Mouse (Mus musculus) mesoderm, embryonic 11.5 days (tissue): ENCODE results near the gene Olfr632.
"Not testable (repeated sequence)": the region's sequence is repeated elsewhere in the genome, so short reads cannot be mapped to it uniquely, and the experiment has no call there.

Source experiments
- DNase-seq: peaks from one replicate; pipeline ENCODE4 v3.0.0-alpha.2; 2012; ENCODE audit warnings: low read depth, low spot score

The Olfr632 gene

GRCm38 (mm10) chr7:103934264-103934663 is at the start of gene Olfr632:
Olfr632 (plus strand) TSS chr7:103934347.
- DNase-seq, result no peak

- DNase-seq, result no peak
Measured at GRCm38 (mm10) chr7:103886152-103886551, 48.0 kb upstream of the Olfr632 start, which contains the start of gene Olfr66. Olfr66 (minus strand) TSS chr7:103886252.

- no peak for DNase-seq
Measured at GRCm38 (mm10) chr7:103894385-103894784, 39.8 kb upstream of the Olfr632 start, which contains the start of gene Olfr64. Olfr64 (minus strand) TSS chr7:103894485.

DNA sequence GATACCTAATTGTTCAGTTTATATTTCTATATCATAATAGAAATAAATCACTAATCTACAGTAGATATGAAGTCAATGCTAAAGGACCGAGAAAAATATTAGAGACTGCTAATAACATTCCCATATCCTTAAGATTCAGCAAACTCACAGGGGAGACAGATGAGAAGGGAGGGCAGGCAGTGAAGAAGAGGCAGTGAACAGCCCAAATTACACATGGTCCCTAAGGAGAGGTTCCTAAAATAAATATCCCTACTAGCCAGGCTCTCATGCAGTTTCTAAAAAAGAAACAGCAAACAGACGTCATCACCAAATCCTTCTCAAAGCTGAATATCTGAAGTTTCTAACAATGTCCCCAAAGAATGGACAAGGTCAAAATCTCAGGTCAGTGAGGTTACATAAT is 31.0 kb upstream of the Olfr632 start, which contains the start of gene Olfr65:
Gene Olfr65, plus strand, starts transcription at position 301 of the 400 bp plus-strand sequence.
- no peak for DNase-seq

DNA sequence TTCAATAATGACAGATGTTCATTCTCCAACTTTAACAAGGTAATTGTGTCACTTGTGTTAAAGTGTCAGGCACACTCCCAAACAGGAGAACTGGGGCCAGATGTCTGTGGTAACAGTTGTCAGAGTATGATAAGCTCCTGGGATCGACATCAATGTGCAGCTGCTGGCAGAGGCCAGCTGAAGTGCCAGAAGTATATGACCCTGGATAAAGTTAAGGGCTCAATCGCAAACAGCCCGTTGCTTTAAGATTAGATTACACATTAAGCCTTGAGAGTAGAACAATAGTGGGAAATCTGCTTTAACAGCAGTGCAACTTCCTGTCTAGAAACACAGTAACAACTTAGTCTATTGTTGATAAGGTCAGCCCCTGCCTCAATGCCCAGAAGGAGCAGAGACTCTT is 24.1 kb upstream of the Olfr632 start:
- peak; percentile 15 for DNase-seq

GRCm38 (mm10) chr7:103912969-103913511 is 21.1 kb upstream of the Olfr632 start:
- peak; percentile 27 for DNase-seq

GRCm38 (mm10) chr7:103915338-103915737 is 18.8 kb upstream of the Olfr632 start:
- no peak for DNase-seq

DNA sequence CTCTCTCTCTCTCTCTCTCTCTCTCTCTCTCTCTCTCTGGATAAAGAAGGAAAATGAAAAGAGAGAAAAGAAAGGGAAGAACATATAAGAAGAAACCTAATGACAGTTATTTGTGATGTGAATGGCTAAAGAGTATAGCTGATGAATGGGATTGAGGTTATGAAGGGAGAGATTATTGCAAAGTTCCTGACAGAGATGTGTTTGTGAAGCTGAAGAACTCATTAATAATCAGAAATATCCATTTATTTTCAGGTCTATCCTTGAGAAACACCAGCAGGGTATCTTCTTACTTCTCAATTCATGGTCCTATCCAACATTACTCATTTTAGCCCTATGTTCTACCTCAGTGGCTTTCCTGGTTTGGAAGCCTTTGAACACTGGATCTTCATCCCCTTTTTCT is 5.6 kb upstream of the Olfr632 start, which contains the start of gene Olfr631:
Gene Olfr631, plus strand, starts transcription at position 301 of the 400 bp plus-strand sequence.
- DNase-seq, result no peak

DNA sequence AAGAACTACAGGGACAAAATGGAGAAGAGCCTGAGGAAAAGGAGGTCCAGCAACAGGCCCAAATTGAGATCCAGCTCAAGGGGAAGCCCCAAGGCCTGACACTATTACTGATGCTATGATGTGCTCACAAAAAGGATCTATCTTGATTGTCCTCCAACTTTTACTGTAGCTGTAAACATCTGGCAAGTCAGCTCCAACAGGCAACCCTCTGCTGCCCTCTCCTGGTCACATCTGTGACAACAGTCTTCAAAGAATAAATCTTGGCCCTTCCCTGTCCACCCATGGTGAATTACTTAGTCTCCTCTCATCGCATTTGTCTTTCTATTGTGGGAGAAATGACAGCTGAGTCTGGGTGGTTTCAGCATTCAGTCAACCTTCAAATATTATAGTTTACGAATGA is 8.6 kb downstream of the Olfr632 start:
- peak; percentile 76 for DNase-seq

DNA sequence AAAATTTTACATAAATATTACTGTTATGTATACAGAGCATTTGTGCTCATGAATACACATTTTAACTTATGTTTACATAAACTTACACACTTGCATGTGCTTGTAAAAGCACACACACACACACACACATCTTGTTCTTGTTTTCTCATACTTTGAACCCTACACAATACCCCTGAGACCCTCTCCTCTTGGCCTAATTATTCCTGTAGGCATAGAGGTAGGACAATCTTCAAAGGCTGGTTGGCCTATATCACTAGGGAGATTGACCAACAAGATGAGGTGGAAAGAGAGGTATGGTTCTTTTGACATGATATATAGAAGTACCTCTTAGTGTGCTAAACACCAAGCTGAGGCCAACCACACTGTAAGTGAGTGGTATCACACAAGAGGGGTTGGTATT is 10.0 kb downstream of the Olfr632 start, which contains the start of gene Olfr633:
Gene Olfr633, plus strand, starts transcription at position 301 of the 400 bp plus-strand sequence.
- no peak for DNase-seq

DNA sequence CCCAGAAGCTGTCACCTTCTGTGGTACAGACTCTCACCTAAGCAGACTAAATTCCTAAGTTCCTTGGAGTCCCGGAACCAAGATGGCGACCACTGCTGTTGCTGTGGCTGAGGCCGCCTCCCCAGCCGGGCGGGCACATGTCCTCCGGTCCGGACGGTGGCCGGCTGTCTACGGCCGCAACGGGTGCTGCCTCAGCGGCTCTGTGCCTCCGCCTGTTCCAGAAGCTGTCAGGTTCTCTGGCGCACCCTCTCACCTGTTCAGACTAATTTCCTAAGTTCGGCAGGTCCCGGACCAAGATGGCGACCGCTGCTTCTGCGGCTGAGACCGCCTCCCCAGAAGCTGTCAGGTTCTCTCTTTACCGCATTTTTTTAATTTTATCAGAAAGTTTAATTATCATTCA is 32.7 kb downstream of the Olfr632 start:
- DNase-seq, result not testable (repeated sequence)

- DNase-seq, result no peak
Measured at GRCm38 (mm10) chr7:103970852-103971251, 36.7 kb downstream of the Olfr632 start, which contains the start of gene Olfr635. Olfr635 (plus strand) TSS chr7:103971152.

DNA sequence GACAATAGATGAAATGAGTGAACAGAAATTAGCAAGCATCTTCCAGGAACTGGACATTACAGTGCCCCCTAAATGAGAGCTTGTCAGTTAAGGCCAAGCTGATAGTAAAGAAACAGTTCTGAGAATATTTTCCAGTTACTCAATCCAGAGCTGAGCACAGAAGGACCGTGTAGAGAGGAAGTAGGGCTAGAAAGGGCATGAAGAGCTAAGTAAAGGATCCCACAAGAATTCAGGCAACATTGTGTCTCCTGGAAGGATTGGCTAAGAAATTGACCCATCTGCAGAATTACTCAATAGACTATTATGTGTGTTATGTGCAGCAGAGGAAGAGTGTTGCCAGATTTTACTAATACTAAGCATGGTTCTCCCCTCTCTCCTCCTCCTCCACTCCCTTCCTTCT is 37.6 kb downstream of the Olfr632 start:
- no peak for DNase-seq
